ENCODE assay signal across 8 mouse cellular contexts in the genomic region with DNA sequence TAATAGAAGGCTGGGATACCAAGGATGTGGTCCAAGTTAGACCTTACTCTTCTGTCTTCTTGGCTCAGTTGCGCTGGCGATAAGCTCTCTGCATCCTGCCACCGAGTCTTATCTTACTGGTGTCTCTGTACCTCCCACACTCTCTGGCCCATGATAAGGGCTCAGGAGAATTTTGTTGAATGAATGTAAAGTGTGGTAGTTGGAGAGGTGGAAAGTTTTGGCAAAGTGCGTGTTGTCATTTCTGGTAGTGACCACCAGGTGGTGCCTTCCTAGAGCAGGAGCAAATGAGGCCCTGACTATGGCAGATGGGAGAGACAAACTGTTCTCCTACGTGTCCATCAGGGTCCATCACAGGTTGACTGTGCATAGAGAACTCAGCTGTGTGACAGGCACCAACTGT.
DNase-seq lines count a peak whose midpoint lies in the region; ATAC-seq and TF ChIP-seq lines count a peak whose summit lies in the region.

No protein-coding gene starts in this region.

- peak; percentile 58 for TF ChIP-seq CTCF in midbrain, postnatal 0 days (IDR thresholded peaks at IDR 0.05)
- TF ChIP-seq CTCF in lung, embryonic 14.5 days (IDR thresholded peaks at IDR 0.05; ENCODE audit: low read depth) = peak; percentile 76

- H3K9me3 ChIP-seq in midbrain, postnatal 0 days (ENCODE audit: low read length) = no peaks in the 10 kb centered on the region
- no peaks in the 10 kb centered on the region for H3K9me3 ChIP-seq in midbrain, embryonic 16.5 days (replicated peaks; ENCODE audit: control insufficient read depth, low read length, poor library complexity, severe bottlenecking)
- H3K9me3 ChIP-seq in lung, embryonic 14.5 days (ENCODE audit: low read depth, low read length) = no peaks in the 10 kb centered on the region

- H3K4me3 ChIP-seq in midbrain, postnatal 0 days (ENCODE audit: low read depth, low read length) = no peak overlapping the region
- H3K4me3 ChIP-seq in midbrain, embryonic 16.5 days (ENCODE audit: low read depth, low read length) = no peak overlapping the region
- H3K4me3 ChIP-seq in lung, embryonic 14.5 days (ENCODE audit: low read depth, low read length) = no peak overlapping the region

- H3K4me2 ChIP-seq in midbrain, postnatal 0 days (ENCODE audit: low read depth, low read length, poor library complexity, severe bottlenecking) = no peak overlapping the region
- no peak overlapping the region for H3K4me2 ChIP-seq in midbrain, embryonic 16.5 days (ENCODE audit: low read length)
- no peak overlapping the region for H3K4me2 ChIP-seq in lung, embryonic 14.5 days

- 62% methylated on average over 5 of the region's 5 CpGs for WGBS in midbrain, postnatal 0 days
- WGBS in midbrain, embryonic 16.5 days = 63% methylated on average over 5 of the region's 5 CpGs
- 44% methylated on average over 5 of the region's 5 CpGs for WGBS in lung, embryonic 14.5 days

- H3K4me1 ChIP-seq in midbrain, postnatal 0 days (ENCODE audit: insufficient read depth, low read length) = no peaks in the 10 kb centered on the region
- 0 out of 2 replicates have a peak, but pooled peaks cover 2% of the 10 kb centered on the region for H3K4me1 ChIP-seq in midbrain, embryonic 16.5 days (ENCODE audit: control insufficient read depth, insufficient read depth, low read length)
- H3K4me1 ChIP-seq in lung, embryonic 14.5 days (ENCODE audit: insufficient read depth) = no peaks in the 10 kb centered on the region

- H3K9ac ChIP-seq in midbrain, postnatal 0 days (replicated peaks; ENCODE audit: low read length, poor library complexity, severe bottlenecking) = no peak overlapping the region
- H3K9ac ChIP-seq in midbrain, embryonic 16.5 days (ENCODE audit: low read depth, low read length) = no peak overlapping the region
- H3K9ac ChIP-seq in lung, embryonic 14.5 days = no peak overlapping the region

- no peak for ATAC-seq in CD4-positive, CD25-positive, alpha-beta regulatory T cell, adult 4 months
- no peak for ATAC-seq in midbrain, postnatal 0 days (ENCODE audit: low FRiP score)
- ATAC-seq in midbrain, embryonic 16.5 days = no peak
- peak; percentile 39 to 46; a peak in 1 of 4 replicates for ATAC-seq in hematopoietic stem cell, adult 5-6 weeks (replicated peaks in 1 of 2; ENCODE audit: insufficient read depth in 1 of 2, low FRiP score in 2 of 2, low TSS enrichment in 1 of 2, low read depth in 1 of 2, poor library complexity in 2 of 2, severe bottlenecking in 2 of 2)
- no peak for ATAC-seq in lung, embryonic 14.5 days (ENCODE audit: insufficient read depth)

- no peaks in the 10 kb centered on the region for H3K36me3 ChIP-seq in midbrain, postnatal 0 days (ENCODE audit: insufficient read depth, low read length)
- H3K36me3 ChIP-seq in midbrain, embryonic 16.5 days (ENCODE audit: control insufficient read depth, insufficient read depth, low read length) = no peaks in the 10 kb centered on the region
- H3K36me3 ChIP-seq in lung, embryonic 14.5 days (ENCODE audit: insufficient read depth) = no peaks in the 10 kb centered on the region

- H3K27me3 ChIP-seq in midbrain, postnatal 0 days (ENCODE audit: insufficient read depth, low read length) = no peaks in the 10 kb centered on the region
- H3K27me3 ChIP-seq in midbrain, embryonic 16.5 days (ENCODE audit: control insufficient read depth, insufficient read depth, low read depth, low read length) = no peaks in the 10 kb centered on the region
- no peaks in the 10 kb centered on the region for H3K27me3 ChIP-seq in lung, embryonic 14.5 days (ENCODE audit: insufficient read depth, low read length)

- DNase-seq in CD4-positive, CD25-positive, alpha-beta regulatory T cell, adult 2 months (ENCODE audit: low read depth, low spot score) = peak; percentile 46
- peak; percentile 15 for DNase-seq in midbrain, postnatal 0 days (ENCODE audit: low spot score)
- DNase-seq in cerebellum, adult 11-12 months = peak; percentile 9
- peak; percentile 54 for DNase-seq in lung, embryonic 14.5 days
- DNase-seq in T-cell, adult 2 months (ENCODE audit: low spot score) = no peak

- H3K27ac ChIP-seq in midbrain, postnatal 0 days (ENCODE audit: low read depth, low read length) = no peak overlapping the region
- no peak overlapping the region for H3K27ac ChIP-seq in midbrain, embryonic 16.5 days (ENCODE audit: low read length)
- no peak overlapping the region for H3K27ac ChIP-seq in lung, embryonic 14.5 days (ENCODE audit: low read depth)

Comparison
In these comparisons a context has a peak if more than half of its experiments do, and no peak if none do; other contexts are left out.
1. ATAC-seq: peak in hematopoietic stem cell, adult 5-6 weeks (2 of 2); none in CD4-positive, CD25-positive, alpha-beta regulatory T cell, adult 4 months (single experiment), midbrain, postnatal 0 days (single experiment), midbrain, embryonic 16.5 days (single experiment) and lung, embryonic 14.5 days (single experiment).